Mouse (Mus musculus) liver, embryonic 11.5 days (tissue): Measurements from ENCODE around the gene Rpp30. TPM values are rescaled to one million over a fixed set of nuclear protein-coding genes. Genes with fewer than 3 reads are reported as not detected.

Experiments
- ATAC-seq: fragments of 200-750 bp; cut with Nextera tagmentation; replicated peaks from 2 replicates; pipeline ENCODE4 v1.8.0; 2017; ENCODE audit warnings: moderate number of reproducible peaks, mild to moderate bottlenecking, moderate TSS enrichment, moderate library complexity; ENCODE audit not compliant: low FRiP score
- DNase-seq: peaks from one replicate; pipeline ENCODE4 v3.0.0-alpha.2; 2017; ENCODE audit warnings: low spot score
- H3K27ac ChIP-seq: fragments of 300-500 bp; sonication (generic); 2 replicates; pipeline ENCODE4 v1.5.1; 2014; ENCODE audit warnings: mild to moderate bottlenecking, low read depth, low read length, control low read depth
- H3K27me3 ChIP-seq: fragments of 300-500 bp; sonication (generic); replicated peaks from 2 replicates; pipeline ENCODE4 v1.6.1; 2014; ENCODE audit warnings: low read length, mixed read lengths; ENCODE audit not compliant: control insufficient read depth, insufficient read depth
- H3K36me3 ChIP-seq: fragments of 300-500 bp; sonication (generic); 2 replicates; pipeline ENCODE4 v1.6.1; 2014; ENCODE audit warnings: mild to moderate bottlenecking, low read length, moderate library complexity, mixed read lengths; ENCODE audit not compliant: control insufficient read depth, insufficient read depth
- H3K4me1 ChIP-seq: fragments of 300-500 bp; sonication (generic); replicated peaks from 2 replicates; pipeline ENCODE4 v1.6.1; 2014; ENCODE audit warnings: low read length, mixed read lengths; ENCODE audit not compliant: control insufficient read depth, insufficient read depth
- H3K4me2 ChIP-seq: fragments of 300-500 bp; sonication (generic); 2 replicates; pipeline ENCODE4 v1.6.1; 2014; ENCODE audit warnings: mild to moderate bottlenecking, control low read depth, moderate library complexity
- H3K4me3 ChIP-seq: fragments of 300-500 bp; sonication (generic); 2 replicates; pipeline ENCODE4 v1.5.1; 2014; ENCODE audit warnings: low read depth, low read length, control low read depth
- H3K9ac ChIP-seq: fragments of 300-500 bp; sonication (generic); 2 replicates; pipeline ENCODE4 v1.6.1; 2014; ENCODE audit warnings: low read depth, low read length, control low read depth
- H3K9me3 ChIP-seq: fragments of 300-500 bp; sonication (generic); 2 replicates; pipeline ENCODE4 v1.6.1; 2016; ENCODE audit warnings: low read length, inconsistent platforms, mixed read lengths; ENCODE audit not compliant: control insufficient read depth
- WGBS: fragments of 180-500 bp; shearing (Covaris S2); extraction: QIAGEN DNeasy Blood & Tissue Kit; methylation state at CpG from one replicate; pipeline ENCODE4 v1.1.7; 2014; 5-methylcytosine and 5-hydroxymethylcytosine counted together
- polyA plus RNA-seq: library from polyadenylated mRNA; unstranded; fragments of >200 nt; fragmentation: Nextera tagmentation; extraction: Ambion mirVana; gene quantifications from 2 replicates; pipeline ENCODE4 v1.2.1, GENCODE M21; 2014

Rpp30 gene
- polyA plus RNA-seq, 1 experiment from 2014 or later: 84.3 TPM

- H3K27ac ChIP-seq: no peak overlapping the region
- no peak overlapping the region for H3K4me3 ChIP-seq
- WGBS: 87% methylated on average over 8 of the region's 8 CpGs
- no peaks in the 10 kb centered on the region for H3K36me3 ChIP-seq
- H3K27me3 ChIP-seq: no peaks in the 10 kb centered on the region
- DNase-seq (no peak), ATAC-seq (no peak)
- H3K4me2 ChIP-seq: no peak overlapping the region
- H3K9me3 ChIP-seq: no peaks in the 10 kb centered on the region
- no peaks in the 10 kb centered on the region for H3K4me1 ChIP-seq
- H3K9ac ChIP-seq: no peak overlapping the region
Observed at GRCm38 (mm10) chr19:36119219-36119618, 35.7 kb downstream of the Rpp30 start.

GRCm38 (mm10) chr19:36119783-36120471, 36.4 kb downstream of the Rpp30 start, which contains the start of gene Ankrd1:
TSS of gene Ankrd1 (minus strand) at chr19:36120099.
- no peaks in the 10 kb centered on the region for H3K27me3 ChIP-seq
- H3K36me3 ChIP-seq: no peaks in the 10 kb centered on the region
- ATAC-seq (no peak; the same call in 1 of the 2 replicates), DNase-seq (no peak)
- H3K4me2 ChIP-seq: no peak within 1 kb of the TSS
- no peak within 1 kb of the TSS for H3K9ac ChIP-seq
- H3K9me3 ChIP-seq: no peaks in the 10 kb centered on the region
- 48% methylated on average over 14 of the region's 14 CpGs for WGBS
- H3K4me3 ChIP-seq: no peak within 1 kb of the TSS
- H3K27ac ChIP-seq: no peak within 1 kb of the TSS
- H3K4me1 ChIP-seq: no peaks in the 10 kb centered on the region

- H3K36me3 ChIP-seq: no peaks in the 10 kb centered on the region
- H3K9ac ChIP-seq: no peak overlapping the region
- H3K27ac ChIP-seq: no peak overlapping the region
- H3K4me1 ChIP-seq: 0 out of 2 replicates have a peak, but pooled peaks cover 1% of the 10 kb centered on the region
- no peak overlapping the region for H3K4me2 ChIP-seq
- ATAC-seq (no peak), DNase-seq (no peak)
- H3K9me3 ChIP-seq: no peaks in the 10 kb centered on the region
- H3K4me3 ChIP-seq: no peak overlapping the region
- 63% methylated on average over 1 of the region's 1 CpGs for WGBS
- no peaks in the 10 kb centered on the region for H3K27me3 ChIP-seq
Observed at GRCm38 (mm10) chr19:36124203-36124602, 40.7 kb downstream of the Rpp30 start.

GRCm38 (mm10) chr19:36128440-36128839, 44.9 kb downstream of the Rpp30 start:
- 88% methylated on average over 3 of the region's 3 CpGs for WGBS
- Histone ChIP-seq H3K9ac (no peak overlapping the region), H3K27ac (no peak overlapping the region), H3K4me2 (no peak overlapping the region), H3K9me3 (no peaks in the 10 kb centered on the region), H3K36me3 (no peaks in the 10 kb centered on the region), H3K27me3 (no peaks in the 10 kb centered on the region), H3K4me3 (no peak overlapping the region), H3K4me1 (peaks cover 5% of the 10 kb centered on the region)
- DNase-seq (no peak), ATAC-seq (no peak)

GRCm38 (mm10) chr19:36129213-36129612, 45.7 kb downstream of the Rpp30 start:
- ATAC-seq: no peak; the same call in 1 of the 2 replicates
- Histone ChIP-seq H3K27ac (peak overlapping the region; percentile 46; the same call in 1 of the 2 replicates), H3K4me2 (peak overlapping the region; percentile 50)

GRCm38 (mm10) chr19:36129643-36130042, 46.1 kb downstream of the Rpp30 start:
- Histone ChIP-seq H3K9ac (no peak overlapping the region; the same call in 1 of the 2 replicates), H3K36me3 (no peaks in the 10 kb centered on the region), H3K9me3 (no peaks in the 10 kb centered on the region), H3K4me3 (no peak overlapping the region), H3K27ac (0 out of 2 replicates have a peak overlapping the region, but pooled peaks have one; percentile 46), H3K4me2 (peak overlapping the region; percentile 50), H3K27me3 (no peaks in the 10 kb centered on the region), H3K4me1 (peaks cover 5% of the 10 kb centered on the region)
- ATAC-seq (peak; percentile 77), DNase-seq (peak; percentile 60)
- WGBS: 2% methylated on average over 12 of the region's 12 CpGs

More at GRCm38 (mm10) chr19:36129213-36129612, 45.7 kb downstream of the Rpp30 start:
- peak overlapping the region; percentile 2; the same call in 1 of the 2 replicates for H3K9ac ChIP-seq
- WGBS: 14% methylated on average over 9 of the region's 9 CpGs
- no peak for DNase-seq
- H3K36me3 ChIP-seq: no peaks in the 10 kb centered on the region
- H3K27me3 ChIP-seq: no peaks in the 10 kb centered on the region
- peaks cover 5% of the 10 kb centered on the region for H3K4me1 ChIP-seq
- H3K9me3 ChIP-seq: no peaks in the 10 kb centered on the region
- no peak overlapping the region for H3K4me3 ChIP-seq

GRCm38 (mm10) chr19:36130181-36130580, 46.7 kb downstream of the Rpp30 start:
- Histone ChIP-seq H3K36me3 (no peaks in the 10 kb centered on the region), H3K27ac (no peak overlapping the region), H3K4me3 (no peak overlapping the region), H3K9me3 (no peaks in the 10 kb centered on the region), H3K4me2 (no peak overlapping the region), H3K9ac (no peak overlapping the region), H3K27me3 (no peaks in the 10 kb centered on the region), H3K4me1 (peaks cover 5% of the 10 kb centered on the region)
- ATAC-seq: no peak; the same call in 1 of the 2 replicates
- DNase-seq: no peak
- 41% methylated on average over 2 of the region's 2 CpGs for WGBS

- WGBS: 63% methylated on average over 6 of the region's 6 CpGs
Observed at GRCm38 (mm10) chr19:36131990-36132389, 48.5 kb downstream of the Rpp30 start.

GRCm38 (mm10) chr19:36133064-36133463, 49.5 kb downstream of the Rpp30 start:
- Histone ChIP-seq H3K27ac (no peak overlapping the region), H3K4me1 (peaks cover 5% of the 10 kb centered on the region), H3K27me3 (no peaks in the 10 kb centered on the region), H3K9ac (no peak overlapping the region), H3K4me3 (no peak overlapping the region), H3K4me2 (no peak overlapping the region), H3K9me3 (no peaks in the 10 kb centered on the region), H3K36me3 (no peaks in the 10 kb centered on the region)
- ATAC-seq (no peak), DNase-seq (no peak)
- WGBS: 81% methylated on average over 6 of the region's 6 CpGs

More at GRCm38 (mm10) chr19:36131990-36132389, 48.5 kb downstream of the Rpp30 start:
- no peak for ATAC-seq
- Histone ChIP-seq H3K4me3 (no peak overlapping the region), H3K9ac (no peak overlapping the region), H3K9me3 (no peaks in the 10 kb centered on the region), H3K36me3 (no peaks in the 10 kb centered on the region), H3K27ac (no peak overlapping the region), H3K4me1 (peaks cover 5% of the 10 kb centered on the region), H3K27me3 (no peaks in the 10 kb centered on the region), H3K4me2 (no peak overlapping the region)
- no peak for DNase-seq
